Mouse (Mus musculus) lung, postnatal 0 days (tissue): ENCODE data around the gene Arid5b.

Experiments
- CTCF ChIP-seq: IDR thresholded peaks from 2 replicates; pipeline ENCODE4 v1.5.1; 2016; ENCODE audit warnings: antibody characterized with exemption, mild to moderate bottlenecking
- EP300 ChIP-seq: IDR thresholded peaks from 2 replicates; pipeline ENCODE4 v1.6.1; 2016; ENCODE audit warnings: antibody characterized with exemption, mild to moderate bottlenecking, control low read depth

DNA sequence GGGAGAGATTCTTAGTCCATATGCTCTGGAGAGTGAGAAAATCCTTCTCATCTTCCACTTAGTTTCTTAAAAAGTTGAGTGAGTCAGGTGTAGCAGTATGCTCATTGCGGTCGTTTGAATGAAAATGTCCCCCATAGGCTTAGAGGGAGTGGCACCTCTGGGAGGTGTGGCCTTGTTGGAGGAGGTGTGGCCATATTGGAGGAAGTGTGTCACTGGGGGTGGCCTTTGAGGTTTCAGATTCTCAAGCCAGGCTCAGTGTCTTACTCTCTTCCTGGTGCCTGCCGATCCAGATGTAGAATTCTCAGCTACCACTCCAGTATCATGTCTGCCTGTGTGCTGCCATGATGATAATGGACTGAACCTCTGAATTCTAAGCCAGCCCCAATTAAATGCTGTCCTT lies 199.8 kb downstream of the Arid5b start:
- no peak for TF ChIP-seq CTCF
- TF ChIP-seq EP300 = no peak
